8 mouse cellular contexts compared by ENCODE assay signal in the genomic region with DNA sequence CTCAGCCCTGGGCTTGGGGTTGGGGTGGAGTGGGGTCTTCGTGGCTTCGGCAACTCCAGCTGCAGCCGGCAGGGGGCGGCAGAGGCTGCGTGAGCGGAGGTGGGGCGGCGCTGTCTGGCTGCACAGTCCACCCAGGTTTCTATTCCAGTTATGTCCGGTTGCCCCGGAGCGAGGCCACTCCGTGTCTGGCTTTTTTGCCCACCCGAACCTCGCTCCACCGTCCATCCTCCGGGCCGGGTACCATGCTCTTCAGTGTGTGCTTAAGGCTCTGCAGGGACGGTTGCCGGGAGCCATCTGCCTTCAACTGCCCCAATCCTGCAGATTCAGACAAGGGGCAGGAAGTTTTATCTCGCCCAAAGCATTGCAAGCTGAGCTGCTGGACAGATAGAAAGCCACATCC. TPM values are rescaled to one million over a fixed set of nuclear protein-coding genes. Genes with fewer than 3 reads are reported as not detected.
A peak's percentile ranks its signal among the peaks of the same experiment; 100 is the strongest.
DNase-seq lines count a peak whose midpoint lies in the region; ATAC-seq and TF ChIP-seq lines count a peak whose summit lies in the region.

No protein-coding gene starts in this region.

- peak; percentile 68 for ATAC-seq in cerebellum, adult (ENCODE audit: insufficient number of reproducible peaks, low FRiP score, low TSS enrichment)
- ATAC-seq in forebrain, embryonic 12.5 days (ENCODE audit: low FRiP score), result peak; percentile 89
- ATAC-seq in heart, postnatal 0 days (ENCODE audit: insufficient read depth, low read depth), result peak; percentile 83
- peak; percentile 97 for ATAC-seq in lung, embryonic 14.5 days (ENCODE audit: insufficient read depth)
- peak; percentile 75 for ATAC-seq in neural tube, embryonic 15.5 days (ENCODE audit: low FRiP score)

- no peaks in the 10 kb centered on the region for H3K9me3 ChIP-seq in E14TG2a.4 (ENCODE audit: low read length)
- H3K9me3 ChIP-seq in forebrain, embryonic 12.5 days, result no peaks in the 10 kb centered on the region
- no peaks in the 10 kb centered on the region for H3K9me3 ChIP-seq in heart, postnatal 0 days (replicated peaks; ENCODE audit: control insufficient read depth, low read length)
- H3K9me3 ChIP-seq in lung, embryonic 14.5 days (ENCODE audit: low read depth, low read length), result no peaks in the 10 kb centered on the region
- H3K9me3 ChIP-seq in neural tube, embryonic 15.5 days (replicated peaks), result no peaks in the 10 kb centered on the region

- peaks cover 45% of the 10 kb centered on the region for H3K27me3 ChIP-seq in E14TG2a.4 (ENCODE audit: insufficient read depth, low read length)
- H3K27me3 ChIP-seq in forebrain, embryonic 12.5 days, result peaks cover 20% of the 10 kb centered on the region
- no peaks in the 10 kb centered on the region for H3K27me3 ChIP-seq in heart, postnatal 0 days (ENCODE audit: control insufficient read depth, insufficient read depth, low read length)
- no peaks in the 10 kb centered on the region for H3K27me3 ChIP-seq in lung, embryonic 14.5 days (ENCODE audit: insufficient read depth, low read length)
- H3K27me3 ChIP-seq in neural tube, embryonic 15.5 days (replicated peaks), result no peaks in the 10 kb centered on the region
- no peaks in the 10 kb centered on the region for H3K27me3 ChIP-seq in thymus, adult 2 months (ENCODE audit: control insufficient read depth, insufficient read depth, low read length)

- peak; percentile 62 for DNase-seq in heart, postnatal 0 days (ENCODE audit: low spot score)
- peak; percentile 56 to 58 for DNase-seq in kidney, postnatal 25 days
- DNase-seq in lung, embryonic 14.5 days, result peak; percentile 85
- peak; percentile 56 for DNase-seq in thymus, adult 2 months

- H3K4me2 ChIP-seq in forebrain, embryonic 12.5 days, result peak overlapping the region; percentile 66
- peak overlapping the region; percentile 82 for H3K4me2 ChIP-seq in heart, postnatal 0 days (ENCODE audit: low read depth, low read length)
- peak overlapping the region; percentile 72 for H3K4me2 ChIP-seq in lung, embryonic 14.5 days
- peak overlapping the region; percentile 68 for H3K4me2 ChIP-seq in neural tube, embryonic 15.5 days

- TF ChIP-seq POLR2A in thymus, adult 2 months (IDR thresholded peaks at IDR 0.05; ENCODE audit: control insufficient read depth, extremely low read depth, insufficient read depth, low read length, poor library complexity), result no peak

- no peak for TF ChIP-seq EP300 in heart, postnatal 0 days (IDR thresholded peaks at IDR 0.05; ENCODE audit: low read depth)

- peak overlapping the region; percentile 72 for H3K4me3 ChIP-seq in E14TG2a.4 (replicated peaks; ENCODE audit: low read length)
- peak overlapping the region; percentile 41 for H3K4me3 ChIP-seq in forebrain, embryonic 12.5 days (replicated peaks)
- H3K4me3 ChIP-seq in heart, postnatal 0 days (ENCODE audit: low read depth, low read length), result peak overlapping the region; percentile 58
- peak overlapping the region; percentile 42 for H3K4me3 ChIP-seq in lung, embryonic 14.5 days (ENCODE audit: low read depth, low read length)
- peak overlapping the region; percentile 41 for H3K4me3 ChIP-seq in neural tube, embryonic 15.5 days (replicated peaks)
- H3K4me3 ChIP-seq in thymus, adult 2 months (ENCODE audit: control insufficient read depth, insufficient read depth, low read length), result no peak overlapping the region

- no peak overlapping the region for H3K27ac ChIP-seq in forebrain, embryonic 12.5 days
- 0 out of 2 replicates have a peak overlapping the region, but pooled peaks have one; percentile 23 for H3K27ac ChIP-seq in heart, postnatal 0 days (ENCODE audit: low read depth)
- no peak overlapping the region for H3K27ac ChIP-seq in lung, embryonic 14.5 days (ENCODE audit: low read depth)
- no peak overlapping the region for H3K27ac ChIP-seq in neural tube, embryonic 15.5 days (replicated peaks)
- H3K27ac ChIP-seq in thymus, adult 2 months (ENCODE audit: control insufficient read depth, insufficient read depth, low read length), result no peak overlapping the region

- WGBS in forebrain, embryonic 12.5 days, result 1% methylated on average over 20 of the region's 20 CpGs
- WGBS in heart, postnatal 0 days, result under 1% methylated on average over 20 of the region's 20 CpGs
- 1% methylated on average over 20 of the region's 20 CpGs for WGBS in lung, embryonic 14.5 days
- under 1% methylated on average over 20 of the region's 20 CpGs for WGBS in neural tube, embryonic 15.5 days
- 2% methylated on average over 20 of the region's 20 CpGs for WGBS in thymus, adult 2 months

- H3K36me3 ChIP-seq in E14TG2a.4 (ENCODE audit: insufficient read depth, low read length), result no peaks in the 10 kb centered on the region
- H3K36me3 ChIP-seq in forebrain, embryonic 12.5 days (replicated peaks), result no peaks in the 10 kb centered on the region
- H3K36me3 ChIP-seq in heart, postnatal 0 days (replicated peaks; ENCODE audit: control insufficient read depth, insufficient read depth, low read length), result no peaks in the 10 kb centered on the region
- no peaks in the 10 kb centered on the region for H3K36me3 ChIP-seq in lung, embryonic 14.5 days (ENCODE audit: insufficient read depth)
- no peaks in the 10 kb centered on the region for H3K36me3 ChIP-seq in neural tube, embryonic 15.5 days
- H3K36me3 ChIP-seq in thymus, adult 2 months (ENCODE audit: control insufficient read depth, insufficient read depth, low read length), result no peaks in the 10 kb centered on the region

- peak; percentile 59 for TF ChIP-seq CTCF in E14TG2a.4 (conservative IDR thresholded peaks at IDR 0.05; ENCODE audit: low read length)
- peak; percentile 84 for TF ChIP-seq CTCF in heart, postnatal 0 days (IDR thresholded peaks at IDR 0.05; ENCODE audit: low read depth)
- peak; percentile 91 for TF ChIP-seq CTCF in lung, embryonic 14.5 days (IDR thresholded peaks at IDR 0.05; ENCODE audit: low read depth)
- TF ChIP-seq CTCF in thymus, adult 2 months (IDR thresholded peaks at IDR 0.05; ENCODE audit: borderline replicate concordance, control insufficient read depth, extremely low read depth, insufficient read depth, low read length, poor library complexity), result peak; percentile 92

- H3K4me1 ChIP-seq in E14TG2a.4 (replicated peaks; ENCODE audit: low read depth, low read length), result peaks cover 4% of the 10 kb centered on the region
- 0 out of 2 replicates have a peak, but pooled peaks cover 3% of the 10 kb centered on the region for H3K4me1 ChIP-seq in forebrain, embryonic 12.5 days
- no peaks in the 10 kb centered on the region for H3K4me1 ChIP-seq in heart, postnatal 0 days (ENCODE audit: control insufficient read depth, insufficient read depth)
- no peaks in the 10 kb centered on the region for H3K4me1 ChIP-seq in lung, embryonic 14.5 days (ENCODE audit: insufficient read depth)
- H3K4me1 ChIP-seq in neural tube, embryonic 15.5 days, result peaks cover 10% of the 10 kb centered on the region
- H3K4me1 ChIP-seq in thymus, adult 2 months (replicated peaks; ENCODE audit: control insufficient read depth, insufficient read depth, low read length), result no peaks in the 10 kb centered on the region

- peak overlapping the region; percentile 55 for H3K9ac ChIP-seq in forebrain, embryonic 12.5 days
- H3K9ac ChIP-seq in heart, postnatal 0 days (replicated peaks; ENCODE audit: low read depth, low read length), result peak overlapping the region; percentile 63
- H3K9ac ChIP-seq in lung, embryonic 14.5 days, result peak overlapping the region; percentile 53
- H3K9ac ChIP-seq in neural tube, embryonic 15.5 days (replicated peaks), result peak overlapping the region; percentile 47

RNA-seq across cellular contexts. Expression of gene Akain1, which starts 36.3 kb away (rescaled TPM):
- 0.10 TPM in 1 of 2 replicates, not detected in the other for polyA plus RNA-seq in forebrain, embryonic 12.5 days (2016; fragmentation: Nextera tagmentation; extraction: Ambion mirVana)
- total RNA-seq in heart, postnatal 0 days (2014; rRNA removed; ENCODE audit: low replicate concordance), result 0.08 TPM in 1 of 2 replicates, not detected in the other
- polyA plus RNA-seq in heart, postnatal 0 days (2015; fragmentation: Nextera tagmentation; extraction: Ambion mirVana), result 0.04 TPM in 1 of 2 replicates, not detected in the other
- not detected in 2 replicates for polyA plus RNA-seq in lung, embryonic 14.5 days (2014; fragmentation: Nextera tagmentation; extraction: Ambion mirVana)
- 2.5 and 2.8 TPM in 2 replicates for polyA plus RNA-seq in neural tube, embryonic 15.5 days (2015; fragmentation: Nextera tagmentation; extraction: Ambion mirVana)
- 0.08 TPM in 1 of 2 replicates, not detected in the other for polyA plus RNA-seq in thymus, adult 2 months (2012; rRNA removed)
